Mouse (Mus musculus) cerebellum, adult 2 months (tissue): ENCODE data around the gene Atad2b.

Experiments
- CTCF ChIP-seq: fragments of 200-500 bp; IDR thresholded peaks from 2 replicates; pipeline ENCODE4 v1.5.1; 2011; ENCODE audit warnings: low read depth, mild to moderate bottlenecking, control low read depth, low read length, moderate library complexity, borderline replicate concordance; ENCODE audit not compliant: insufficient read depth
- POLR2A ChIP-seq: fragments of 200-500 bp; IDR thresholded peaks from 2 replicates; pipeline ENCODE4 v1.6.1; 2011; ENCODE audit warnings: low read length, control low read depth, borderline replicate concordance; ENCODE audit not compliant: insufficient read depth

- no peak for TF ChIP-seq CTCF
- TF ChIP-seq POLR2A: no peak
These were observed 127.0 kb downstream of the Atad2b start for GRCm38 (mm10) chr12:5044141-5044540.
